Mouse (Mus musculus): Measurements from ENCODE around the gene Opalin.
A peak's percentile ranks its signal among the peaks of the same experiment; 100 is the strongest.

The Opalin gene

GRCm38 (mm10) chr19:41076906-41077305, at the start of gene Opalin:
Opalin (minus strand) TSS chr19:41077113.
- DNase-seq = no peak

DNA sequence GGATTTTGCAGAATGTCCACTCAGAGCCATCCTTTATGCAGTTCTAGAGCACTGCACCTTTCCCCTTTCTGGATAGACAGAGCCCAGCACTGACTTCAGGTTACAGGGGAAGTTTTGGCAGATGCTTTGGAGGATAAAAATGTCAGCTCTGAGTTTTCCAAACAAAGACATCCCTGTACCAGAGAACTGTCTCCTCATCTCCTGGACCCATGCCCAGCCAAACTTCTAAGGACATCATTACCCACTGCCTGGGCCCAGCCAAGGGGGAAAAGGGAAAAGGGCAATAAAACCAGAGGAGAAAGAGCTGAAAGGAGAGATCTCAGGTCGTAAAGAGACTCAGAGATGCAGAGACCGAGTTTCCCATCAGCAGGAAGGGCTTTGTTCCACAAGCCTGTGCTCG, 46.1 kb upstream of the Opalin start:
- no peak for DNase-seq

- no peak for DNase-seq
Observed at GRCm38 (mm10) chr19:41119924-41120323, 43.0 kb upstream of the Opalin start.

DNA sequence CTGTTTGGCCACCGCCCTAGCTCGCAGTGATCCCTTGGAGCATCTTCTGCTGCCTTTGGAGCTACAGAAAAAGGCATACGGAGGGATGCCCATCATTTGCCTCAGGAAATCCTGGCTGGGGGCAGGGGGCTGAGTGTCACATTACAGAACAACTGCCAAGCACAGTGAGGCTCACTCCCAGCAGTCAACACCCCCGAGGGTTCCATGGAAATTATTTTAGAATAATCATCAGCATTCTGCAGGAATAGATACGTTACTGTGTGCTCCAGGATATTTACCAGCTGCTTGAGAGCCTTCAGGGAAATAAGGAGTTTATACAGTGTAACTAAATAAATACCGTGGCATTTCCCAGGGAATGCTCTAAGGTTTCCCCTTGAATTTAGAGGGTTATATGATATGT, 41.4 kb upstream of the Opalin start:
- no peak for DNase-seq

GRCm38 (mm10) chr19:41117334-41117733, 40.4 kb upstream of the Opalin start:
- no peak for DNase-seq

DNA sequence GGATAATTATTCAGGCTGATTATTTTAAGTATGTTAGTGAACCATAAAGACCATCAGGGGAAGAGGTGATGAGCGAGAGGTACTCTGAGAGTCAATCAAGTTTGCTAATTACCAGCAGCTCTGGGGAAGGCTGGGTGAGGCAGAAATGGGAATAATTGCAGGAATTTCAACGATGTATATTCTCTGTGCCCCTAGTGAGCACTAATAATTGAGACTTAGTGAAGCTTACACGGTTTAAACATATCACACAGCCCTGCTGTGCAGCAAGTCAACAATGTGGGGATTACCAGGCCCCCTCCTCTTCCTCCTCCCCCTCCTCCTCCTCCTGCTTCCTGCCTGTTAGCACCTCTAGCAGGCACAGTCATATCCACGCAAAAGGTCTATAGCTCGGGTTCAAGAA, 37.7 kb upstream of the Opalin start:
- DNase-seq = no peak

- peak; percentile 45 for DNase-seq
Observed at GRCm38 (mm10) chr19:41113911-41114531, 37.1 kb upstream of the Opalin start.

DNA sequence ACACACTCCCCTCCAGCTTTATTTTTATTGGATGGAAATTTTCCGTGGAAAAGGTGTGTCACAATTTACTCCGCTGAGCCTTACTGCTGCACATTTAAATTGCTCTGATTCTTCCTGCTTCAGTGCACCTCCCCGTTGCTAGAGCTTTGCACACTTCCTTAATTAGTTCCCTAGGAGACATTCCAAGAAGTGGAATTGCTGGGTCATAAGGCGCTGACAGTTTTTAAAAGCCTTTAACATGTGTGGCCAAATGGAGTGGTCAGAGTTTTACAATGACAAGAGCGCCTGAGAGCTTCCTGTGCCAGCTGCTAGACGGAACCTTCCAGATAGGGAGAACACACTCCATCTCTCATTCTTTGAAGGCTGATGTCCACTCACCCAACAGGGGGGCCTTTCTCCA, 35.7 kb upstream of the Opalin start:
- no peak for DNase-seq

DNA sequence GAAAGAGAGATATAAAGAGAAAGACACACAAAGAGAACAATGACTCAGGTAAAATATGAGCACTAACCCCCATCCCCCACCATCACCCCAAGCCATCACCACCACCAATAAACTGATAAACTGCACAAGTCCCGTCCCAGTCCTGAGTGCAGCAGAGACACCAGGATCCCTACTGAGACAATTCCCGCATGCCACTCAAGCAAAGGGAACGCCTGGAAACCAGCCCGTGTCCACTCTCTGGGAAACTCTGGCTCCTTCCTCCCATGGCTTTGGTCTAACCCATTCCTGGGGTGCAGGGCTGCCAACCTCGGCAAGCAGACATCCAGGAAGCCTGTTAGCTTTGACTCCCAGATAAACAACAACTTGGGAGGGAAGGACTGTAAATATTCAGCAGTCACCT, 33.1 kb upstream of the Opalin start:
- no peak for DNase-seq

DNA sequence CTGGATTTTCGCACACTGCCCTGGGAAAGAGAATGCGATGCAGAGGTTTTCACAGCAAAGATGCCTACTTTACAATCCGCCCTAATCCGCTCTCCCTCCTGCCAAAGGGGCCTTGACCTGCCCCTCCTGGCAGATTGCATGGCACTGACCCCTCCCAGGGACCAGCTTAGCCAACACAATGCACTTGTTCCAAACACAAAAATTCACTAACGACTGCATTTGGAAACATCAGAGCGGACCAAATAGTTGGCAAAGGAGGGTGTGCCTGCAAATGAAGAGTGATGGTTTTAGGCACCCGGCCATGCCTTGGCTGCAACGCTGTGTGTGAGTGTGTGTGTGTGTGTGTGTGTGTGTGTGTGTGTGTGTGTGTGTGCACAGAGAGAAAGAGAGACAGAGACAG, 32.6 kb upstream of the Opalin start:
- no peak for DNase-seq

GRCm38 (mm10) chr19:41108666-41109065, 31.8 kb upstream of the Opalin start:
- DNase-seq = no peak

- no peak for DNase-seq
Observed at GRCm38 (mm10) chr19:41107530-41107929, 30.6 kb upstream of the Opalin start.

- DNase-seq = peak; percentile 73
Observed at GRCm38 (mm10) chr19:41104922-41105321, 28.0 kb upstream of the Opalin start.

DNA sequence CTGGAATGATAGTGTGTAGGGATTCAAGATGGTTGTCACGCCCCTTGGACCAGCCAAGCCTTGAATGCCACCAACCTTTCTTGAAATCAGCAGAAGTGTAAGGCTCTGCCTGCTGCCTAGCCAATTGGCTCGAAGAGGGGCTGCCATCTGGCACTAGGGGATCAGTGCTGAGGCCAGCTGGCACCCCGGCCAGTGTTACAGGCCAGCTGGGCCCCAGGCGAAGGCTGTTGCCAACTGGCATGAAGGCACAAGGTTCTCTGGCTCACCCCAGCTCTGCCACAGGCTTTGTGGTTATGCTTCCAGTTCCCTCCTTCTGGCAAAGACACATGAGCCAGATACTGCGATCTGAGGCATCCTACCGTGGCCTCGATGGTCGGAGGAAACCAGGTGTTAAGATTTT, 24.5 kb upstream of the Opalin start:
- DNase-seq = no peak

GRCm38 (mm10) chr19:41100863-41101262, 23.9 kb upstream of the Opalin start:
- no peak for DNase-seq

GRCm38 (mm10) chr19:41097038-41097437, 20.1 kb upstream of the Opalin start:
- DNase-seq = no peak

DNA sequence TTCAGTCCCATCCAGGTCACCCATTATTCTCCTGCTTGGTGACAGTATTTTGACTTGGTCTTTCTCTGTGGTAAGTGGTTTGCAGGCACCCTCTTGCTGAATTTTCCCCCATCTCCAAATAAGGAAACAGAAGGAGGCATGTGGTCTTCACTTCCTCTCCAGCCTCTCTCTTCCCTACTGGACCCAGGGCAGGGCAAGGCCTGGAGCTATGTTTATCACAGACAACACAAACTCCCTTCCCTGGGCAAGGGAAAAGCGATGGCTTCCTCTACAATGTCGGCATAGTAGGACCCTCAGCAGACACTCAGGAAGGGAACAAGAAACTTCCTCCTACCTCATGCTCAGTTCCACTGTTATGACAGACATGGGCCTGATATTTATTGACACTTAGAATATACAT, 15.0 kb upstream of the Opalin start:
- DNase-seq = no peak

DNA sequence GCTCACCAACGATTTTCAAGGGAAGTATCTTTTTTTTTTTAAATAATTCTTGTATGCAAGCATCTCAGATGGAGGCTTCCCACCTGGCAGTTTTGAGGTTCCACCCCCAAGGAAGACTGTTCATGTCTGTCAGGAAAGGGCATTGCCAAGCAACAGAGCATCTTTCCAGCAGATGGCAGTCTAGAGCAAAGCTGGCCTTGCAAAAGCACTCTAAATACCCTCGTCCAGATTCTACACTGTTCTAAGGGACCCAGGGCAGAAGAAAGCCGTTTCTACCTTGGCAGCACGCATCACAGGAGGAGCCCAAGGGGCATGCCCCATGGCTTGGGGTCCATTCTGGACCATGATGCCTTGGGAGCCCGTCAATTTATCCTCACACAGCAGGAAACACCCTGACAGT, 12.9 kb upstream of the Opalin start:
- DNase-seq = peak; percentile 83

DNA sequence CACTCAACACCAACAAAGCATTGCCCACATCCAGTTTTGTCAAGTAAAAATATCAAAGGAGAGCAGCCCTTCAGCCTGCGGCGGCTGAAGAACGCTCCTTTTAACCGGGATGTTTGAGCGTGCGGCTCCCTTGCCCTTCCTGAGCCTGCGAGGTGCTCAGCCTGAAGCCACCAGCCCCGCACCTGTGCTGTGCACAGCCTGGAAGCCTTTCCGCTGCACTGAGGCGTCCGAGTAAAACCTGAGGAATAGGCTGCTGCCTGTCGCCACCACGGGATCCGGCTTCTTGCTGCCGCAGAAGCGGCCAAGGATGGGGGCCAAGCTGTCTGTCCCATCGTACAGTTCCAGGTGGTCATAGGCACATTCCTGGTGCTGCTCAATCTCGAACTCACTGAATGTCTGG, 11.6 kb upstream of the Opalin start:
- no peak for DNase-seq

DNA sequence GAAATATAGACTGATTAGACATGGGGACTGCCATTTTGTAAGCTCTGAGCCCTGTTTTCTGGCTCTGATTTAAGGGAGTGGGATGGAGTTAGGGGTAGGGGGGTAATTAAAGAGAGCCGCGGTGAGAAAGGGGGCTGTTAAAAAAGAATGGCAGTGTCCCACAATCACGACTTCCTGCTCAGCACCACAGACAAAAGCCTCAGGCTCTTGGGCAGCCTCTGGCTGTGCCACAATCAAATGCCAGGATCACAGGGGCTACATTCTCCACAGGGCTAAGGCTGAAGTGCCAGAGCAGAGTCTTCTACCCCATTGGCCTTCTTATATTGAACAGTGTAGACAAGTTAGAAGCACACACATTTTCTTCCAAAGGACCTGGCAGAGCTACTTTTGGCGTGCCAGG, 11.0 kb upstream of the Opalin start:
- no peak for DNase-seq

GRCm38 (mm10) chr19:41086700-41087099, 9.8 kb upstream of the Opalin start:
- peak; percentile 81 for DNase-seq

DNA sequence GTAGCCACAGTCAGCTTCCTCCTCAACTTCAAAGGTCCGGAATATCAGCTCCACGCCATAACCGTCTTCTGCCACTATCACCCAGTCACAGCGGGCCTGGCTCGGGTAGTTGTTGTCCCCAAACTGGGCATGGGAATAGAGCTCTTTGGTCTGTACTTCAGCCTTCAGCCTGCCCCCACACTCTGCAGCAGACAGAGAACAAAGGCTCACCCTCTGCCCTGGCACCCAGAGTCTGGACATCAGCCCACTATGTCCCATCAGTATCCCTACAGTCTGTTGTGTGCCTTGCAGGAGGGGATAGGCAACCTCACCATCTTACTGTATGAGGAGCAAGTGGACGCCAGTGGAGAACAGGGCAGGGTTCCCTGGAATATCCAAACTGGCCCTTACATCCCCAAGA, 9.4 kb upstream of the Opalin start:
- no peak for DNase-seq

GRCm38 (mm10) chr19:41083646-41084045, 6.7 kb upstream of the Opalin start:
- DNase-seq = no peak

DNA sequence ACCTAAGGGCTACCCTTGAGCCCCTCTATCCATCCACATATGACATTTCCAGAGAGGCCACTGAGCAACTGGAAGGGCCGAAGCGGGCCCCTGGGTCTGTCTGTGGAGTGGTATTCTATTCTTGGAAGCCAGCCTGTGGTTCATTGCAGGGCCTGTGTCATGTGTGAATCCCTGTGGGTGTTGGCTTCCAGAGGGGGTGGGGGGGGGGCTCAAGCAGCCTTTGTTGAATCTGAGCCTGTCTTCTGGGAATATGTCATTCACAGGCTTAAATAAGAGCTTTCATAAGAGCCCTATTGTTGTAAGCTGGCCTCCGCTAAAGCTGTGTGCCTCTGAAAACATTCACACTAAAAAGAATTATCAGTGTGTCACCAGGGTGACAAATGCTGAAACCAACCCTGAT, 4.7 kb upstream of the Opalin start:
- peak; percentile 24 for DNase-seq

- DNase-seq = no peak
Observed at GRCm38 (mm10) chr19:41073746-41074455, 3.0 kb downstream of the Opalin start.

All from embryo, embryonic 11 days (tissue).